Mouse (Mus musculus) mature B cell (primary cell): Measurements from ENCODE around the gene Lrrc3c.

Source experiments
- in situ Hi-C: fragments of 300-500 bp; cut with MboI; formaldehyde crosslinking; loops from 2 replicates; pipeline ENCODE4 v1.14.3; 2019

Lrrc3c gene

DNA sequence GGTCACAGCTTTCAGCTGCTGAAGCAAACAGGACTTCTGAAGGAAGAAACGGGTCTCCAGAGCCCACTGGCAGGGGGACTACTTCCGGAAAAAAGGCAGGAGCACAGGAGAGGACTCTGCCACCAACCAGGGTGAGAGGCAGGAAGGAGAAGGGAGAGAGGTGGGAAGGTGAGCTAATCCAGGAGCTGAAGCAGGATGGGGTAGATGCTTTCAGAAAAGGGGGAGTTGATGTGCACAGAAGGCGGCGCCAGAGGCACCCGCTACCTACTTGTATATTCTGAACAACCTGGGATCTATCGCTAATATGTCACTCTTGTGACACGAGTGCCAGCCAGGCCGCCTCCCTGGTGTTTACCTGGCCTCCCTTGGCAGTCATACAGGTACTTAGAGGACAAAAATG is at the start of gene Lrrc3c:
Gene Lrrc3c (plus strand): TSS at position 301 of the 400 bp plus-strand sequence.
- in situ Hi-C loops: no loop called here

DNA sequence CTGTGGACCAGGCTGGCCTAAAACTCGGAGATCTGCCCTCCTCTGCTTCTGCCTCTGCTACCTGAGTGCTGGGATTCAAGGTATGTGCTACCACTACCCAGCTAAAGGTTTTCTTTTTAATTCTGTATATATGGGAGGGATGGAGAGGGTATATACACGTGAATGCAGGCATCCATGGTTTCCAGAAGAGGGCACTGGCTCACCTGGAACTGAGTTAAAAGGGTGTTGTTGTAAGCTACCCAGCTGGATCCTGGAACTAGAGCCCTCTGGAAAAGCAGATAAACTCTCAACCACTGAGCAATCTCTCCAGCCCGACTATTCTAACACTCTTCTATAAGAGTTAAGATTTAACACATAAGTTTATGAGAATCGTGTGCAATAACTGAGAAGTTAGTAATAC is 48.7 kb upstream of the Lrrc3c start:
- in situ Hi-C loops: loop anchor here (5.0 kb wide), 1 partner anchor 87 kb away; no protein-coding TSS in a partner anchor

GRCm38 (mm10) chr11:98550311-98550974 is 47.6 kb upstream of the Lrrc3c start:
- in situ Hi-C loops: no loop called here

DNA sequence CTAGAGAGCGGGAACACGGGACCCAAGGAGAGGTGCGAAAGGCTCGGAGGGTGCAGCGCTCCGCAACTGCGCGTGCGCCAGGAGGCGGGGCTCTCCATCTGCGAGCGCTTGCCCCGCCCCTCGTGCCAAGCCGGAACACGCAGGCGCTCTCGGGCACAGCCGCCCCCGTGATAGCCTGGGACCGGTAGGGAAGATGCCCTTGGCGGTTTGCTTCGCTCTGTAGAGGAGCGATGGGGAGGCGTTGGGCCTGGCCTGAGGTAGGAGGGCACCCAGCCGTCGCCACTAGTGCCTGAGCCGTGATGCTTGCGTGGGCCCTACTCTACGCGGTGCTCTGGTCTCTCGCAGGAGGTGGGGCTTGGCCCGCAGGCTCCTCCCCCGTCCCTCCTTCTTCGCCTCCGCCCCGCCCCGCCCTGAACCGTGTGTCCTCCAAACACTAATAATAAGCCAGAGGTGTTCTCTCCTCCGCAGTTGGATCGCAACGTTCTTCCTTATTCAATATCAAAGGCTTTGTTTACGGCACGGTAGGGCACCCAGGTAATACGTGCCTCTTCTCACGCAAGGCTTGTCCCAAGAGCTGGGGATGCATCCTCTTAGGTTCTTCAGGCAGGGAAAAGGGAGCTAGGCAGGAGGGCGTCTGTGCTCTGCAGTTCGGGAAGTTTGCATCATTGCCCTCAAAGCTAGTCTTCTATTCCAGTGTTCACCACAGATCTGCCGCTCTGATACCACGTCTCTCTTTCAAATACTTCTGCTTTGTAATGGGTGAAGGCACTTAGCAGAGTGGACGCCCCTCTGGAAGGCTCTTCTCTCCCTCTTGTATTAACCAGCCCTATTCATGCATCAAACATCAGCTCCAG is 46.9 kb upstream of the Lrrc3c start, which contains the start of gene Zpbp2:
Gene Zpbp2 (plus strand): TSS at position 123 of the 854 bp plus-strand sequence.
- in situ Hi-C loops: no loop called here

DNA sequence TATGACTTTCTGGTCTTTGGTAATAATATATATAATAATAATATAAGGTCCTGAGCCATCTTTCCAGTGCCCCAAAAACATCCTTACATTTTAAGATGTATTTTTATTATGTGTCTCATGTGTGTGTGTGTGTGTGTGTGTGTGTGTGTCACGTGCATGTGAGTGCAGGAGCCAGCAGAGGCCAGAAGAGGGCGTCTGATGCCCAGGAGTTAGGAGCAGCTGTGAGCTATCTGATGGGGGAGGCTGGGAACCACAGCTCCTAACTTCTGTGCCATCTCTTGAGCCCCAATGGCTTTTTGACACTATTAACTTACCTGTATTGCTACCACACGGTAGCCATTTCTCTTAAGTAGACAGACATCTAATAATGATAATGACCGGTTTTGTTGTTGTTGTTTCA is 44.1 kb upstream of the Lrrc3c start:
- in situ Hi-C loops: no loop called here

- in situ Hi-C loops: no loop called here
These were observed 42.9 kb upstream of the Lrrc3c start for GRCm38 (mm10) chr11:98555124-98555700.

GRCm38 (mm10) chr11:98560942-98561341 is 37.1 kb upstream of the Lrrc3c start:
- in situ Hi-C loops: no loop called here

DNA sequence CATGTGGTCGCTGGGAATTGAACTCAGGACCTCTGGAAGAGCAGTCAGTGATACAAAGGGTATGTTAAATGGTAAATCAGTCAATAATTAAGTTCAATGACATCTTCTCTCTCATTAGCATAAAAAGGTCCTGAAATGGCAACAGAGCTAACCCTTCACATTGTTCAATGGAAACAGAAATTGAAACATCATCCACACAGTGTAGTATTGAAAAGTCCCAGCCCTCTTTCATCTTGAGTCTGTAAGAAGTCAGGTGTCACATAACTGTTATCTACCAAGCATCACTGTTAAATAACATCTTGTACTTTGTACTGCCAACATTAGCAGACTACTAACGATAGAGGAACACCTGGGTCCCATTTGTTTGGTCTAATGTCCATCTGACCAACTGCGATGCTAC is 35.1 kb upstream of the Lrrc3c start:
- in situ Hi-C loops: no loop called here

DNA sequence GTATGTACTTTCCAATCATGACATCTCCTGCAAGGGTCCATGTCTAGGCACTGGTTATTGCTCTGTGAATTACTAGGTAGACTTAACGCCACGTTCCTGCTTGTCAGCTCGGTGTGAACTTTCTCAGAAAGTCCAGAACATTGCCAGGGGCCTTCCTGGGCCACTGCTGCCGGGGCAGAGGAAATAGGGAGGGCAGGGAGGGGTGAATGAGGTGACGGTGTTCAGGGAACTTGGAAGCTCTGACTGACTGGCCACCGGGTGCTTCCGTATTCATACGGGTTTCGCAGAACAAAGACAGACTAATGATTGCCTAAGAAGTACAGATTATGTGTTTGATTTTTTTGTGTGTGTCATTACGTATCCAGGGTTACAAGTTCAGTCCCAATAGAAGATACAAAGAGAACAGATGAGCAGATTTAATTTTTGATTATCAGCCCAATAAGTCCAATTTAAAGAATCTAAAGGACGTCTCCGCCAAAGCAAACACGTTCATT is 34.1 kb upstream of the Lrrc3c start:
- in situ Hi-C loops: no loop called here

DNA sequence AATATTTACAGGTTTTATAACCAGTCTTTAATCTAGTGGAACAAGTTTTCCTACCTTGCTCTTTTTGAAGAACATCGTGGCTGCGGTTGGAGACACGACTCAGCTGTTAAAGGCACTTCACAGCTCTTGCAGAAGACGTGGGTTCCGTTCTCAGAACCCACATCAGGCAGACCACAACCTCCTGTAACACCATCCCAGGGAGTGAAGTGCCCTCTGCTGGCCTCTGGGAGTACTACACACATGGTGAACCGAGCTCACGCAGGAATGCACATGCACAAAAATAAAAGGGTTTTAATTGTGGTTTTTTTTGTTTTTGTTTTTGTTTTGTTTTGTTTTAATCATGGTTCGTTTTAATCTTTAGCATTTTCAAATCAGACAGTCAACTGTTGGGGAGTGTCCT is 29.8 kb upstream of the Lrrc3c start:
- in situ Hi-C loops: no loop called here

DNA sequence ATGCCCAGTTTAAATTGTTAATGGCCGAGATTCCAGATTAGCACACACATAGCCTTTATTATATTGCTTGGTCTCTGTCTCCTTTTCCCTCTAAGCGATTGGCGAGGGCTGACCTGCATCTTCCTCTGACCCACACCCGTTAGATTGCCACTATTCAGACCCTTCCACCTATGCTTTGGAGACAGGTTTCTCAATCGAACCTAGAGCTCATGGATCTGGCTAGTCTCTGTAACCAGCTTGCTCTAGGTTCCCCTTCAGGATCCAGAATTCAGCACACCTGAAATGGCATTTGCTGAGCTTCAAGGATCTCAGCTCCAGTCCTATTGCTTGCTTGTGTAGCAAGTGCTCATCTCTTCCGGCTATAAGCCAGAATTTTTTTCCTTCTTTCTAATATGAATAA is 28.6 kb upstream of the Lrrc3c start:
- in situ Hi-C loops: no loop called here

DNA sequence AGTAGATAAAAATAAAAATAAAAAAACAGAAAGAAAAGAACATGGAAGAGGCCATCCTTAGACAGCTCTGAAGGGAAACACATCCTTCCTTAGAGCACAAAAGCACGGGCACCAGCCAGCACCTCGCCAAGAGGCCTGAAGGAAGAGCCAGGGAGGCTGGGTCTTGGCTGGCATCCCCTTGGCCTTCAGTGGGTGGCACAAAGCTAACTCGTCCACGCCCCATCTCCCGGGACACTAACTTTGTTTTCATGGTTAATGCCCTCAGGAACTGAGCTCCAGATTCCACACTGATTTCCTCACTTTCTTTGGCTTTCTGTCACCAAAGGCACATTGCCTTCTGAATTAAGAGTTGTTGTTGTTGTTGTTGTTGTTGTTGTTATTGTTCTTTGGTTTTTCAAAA is 20.3 kb upstream of the Lrrc3c start:
- in situ Hi-C loops: no loop called here

GRCm38 (mm10) chr11:98580301-98581121 is 17.6 kb upstream of the Lrrc3c start:
- in situ Hi-C loops: no loop called here

- in situ Hi-C loops: no loop called here
These were observed 16.6 kb upstream of the Lrrc3c start for GRCm38 (mm10) chr11:98581286-98582029.

GRCm38 (mm10) chr11:98582030-98582388 is 16.1 kb upstream of the Lrrc3c start:
- in situ Hi-C loops: no loop called here

GRCm38 (mm10) chr11:98582551-98583264 is 15.4 kb upstream of the Lrrc3c start:
- in situ Hi-C loops: no loop called here

DNA sequence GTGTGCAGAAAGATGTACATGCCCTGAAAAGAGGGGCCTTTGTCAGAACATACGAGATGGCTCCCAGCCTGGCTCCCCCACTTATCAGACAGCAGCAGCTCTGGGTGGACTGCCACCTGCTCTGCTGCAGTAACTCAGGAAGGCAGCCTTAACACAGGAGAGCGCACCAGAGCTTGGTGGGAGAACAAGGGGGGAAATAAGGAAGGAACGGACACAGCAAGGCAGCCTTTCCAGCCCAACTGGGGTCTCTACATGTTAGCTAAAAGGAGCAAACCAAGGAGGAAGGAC is 14.9 kb upstream of the Lrrc3c start:
- in situ Hi-C loops: no loop called here

DNA sequence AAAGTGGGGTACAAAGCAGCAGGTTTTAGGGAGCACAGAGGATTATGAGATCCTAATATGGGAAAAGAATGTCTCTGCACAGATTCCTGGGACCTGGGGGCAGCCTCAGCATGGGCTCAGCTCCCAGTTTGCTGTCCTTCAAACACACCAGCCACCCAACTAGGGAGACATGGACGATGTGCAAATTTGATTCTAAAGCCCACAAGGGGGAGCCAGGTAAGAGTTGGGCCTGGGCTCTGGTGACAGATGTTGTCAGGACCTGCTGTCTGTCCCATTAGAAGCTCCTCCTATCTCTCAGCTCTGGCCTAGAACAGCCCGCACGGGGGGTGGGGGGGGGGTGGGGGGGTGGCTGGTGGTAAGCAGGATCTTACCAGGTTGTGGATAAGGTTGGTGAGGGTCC is 14.5 kb upstream of the Lrrc3c start:
- in situ Hi-C loops: no loop called here

- in situ Hi-C loops: no loop called here
These were observed 13.9 kb upstream of the Lrrc3c start for GRCm38 (mm10) chr11:98584146-98584545.

DNA sequence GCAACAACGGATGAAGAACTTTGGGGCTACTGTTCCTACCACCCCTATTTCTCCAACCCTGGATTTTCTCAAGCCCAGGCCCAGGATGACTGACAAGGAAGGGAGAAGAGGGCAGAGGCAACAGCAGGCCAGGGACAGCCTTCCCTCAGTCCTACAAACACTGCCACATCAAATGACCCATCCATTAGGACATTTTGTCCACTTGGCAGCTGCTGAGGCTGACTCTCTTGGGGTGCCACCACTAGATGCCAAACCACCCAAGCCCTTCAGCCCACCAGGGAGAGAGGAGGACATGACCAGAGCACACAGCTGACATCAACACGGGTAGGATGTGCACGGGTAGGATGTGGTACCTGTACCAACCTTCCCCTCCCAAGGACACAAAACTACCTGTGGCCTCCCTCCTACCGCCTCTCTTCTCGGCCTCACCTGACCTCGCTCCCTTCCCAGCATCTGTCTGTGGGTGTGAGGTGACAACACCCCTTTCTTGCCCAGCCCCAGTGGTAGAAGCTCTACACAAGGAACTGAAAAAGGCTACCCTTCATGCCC is 13.4 kb upstream of the Lrrc3c start:
- in situ Hi-C loops: no loop called here
